Mouse (Mus musculus) hindbrain, embryonic 10.5 days (tissue): ENCODE results near the gene Sfswap. TPM values are rescaled to one million over a fixed set of nuclear protein-coding genes. Genes with fewer than 3 reads are reported as not detected.

Experiments
- DNase-seq: peaks from one replicate; pipeline ENCODE4 v3.0.0-alpha.2; 2017; ENCODE audit warnings: low spot score
- H3K27ac ChIP-seq: fragments of 300-500 bp; sonication (generic); 2 replicates; pipeline ENCODE4 v1.5.1; 2016; ENCODE audit warnings: mild to moderate bottlenecking, moderate library complexity
- H3K27me3 ChIP-seq: fragments of 300-500 bp; sonication (generic); 2 replicates; pipeline ENCODE4 v1.6.1; 2016; ENCODE audit warnings: mild to moderate bottlenecking; ENCODE audit not compliant: poor library complexity, insufficient read depth, severe bottlenecking
- H3K36me3 ChIP-seq: fragments of 300-500 bp; sonication (generic); 2 replicates; pipeline ENCODE4 v1.6.1; 2016; ENCODE audit warnings: mild to moderate bottlenecking, moderate library complexity
- H3K4me1 ChIP-seq: fragments of 300-500 bp; sonication (generic); replicated peaks from 2 replicates; pipeline ENCODE4 v1.6.1; 2016; ENCODE audit warnings: mild to moderate bottlenecking
- H3K4me3 ChIP-seq: fragments of 300-500 bp; sonication (generic); 2 replicates; pipeline ENCODE4 v1.5.1; 2016; ENCODE audit warnings: mild to moderate bottlenecking, moderate library complexity
- H3K9me3 ChIP-seq: fragments of 300-500 bp; sonication (generic); 2 replicates; pipeline ENCODE4 v1.6.1; 2016; ENCODE audit warnings: mild to moderate bottlenecking, moderate library complexity
- WGBS: fragments of 180-500 bp; shearing (Covaris S2); methylation state at CpG from one replicate; pipeline ENCODE4 v1.1.7; 2016; 5-methylcytosine and 5-hydroxymethylcytosine counted together
- polyA plus RNA-seq: library from polyadenylated mRNA; unstranded; fragments of >200 nt; fragmentation: Nextera tagmentation; extraction: Ambion mirVana; gene quantifications from 2 replicates; pipeline ENCODE4 v1.2.1, GENCODE M21; 2016

Gene Sfswap
- polyA plus RNA-seq, 1 experiment from 2014 or later: 46.3 TPM

- Histone ChIP-seq H3K4me1 (no peaks in the 10 kb centered on the region), H3K27me3 (no peaks in the 10 kb centered on the region), H3K27ac (no peak overlapping the region), H3K9me3 (no peaks in the 10 kb centered on the region; the same call in 1 of the 2 replicates), H3K4me3 (no peak overlapping the region), H3K36me3 (peaks cover 90% of the 10 kb centered on the region)
- no peak for DNase-seq
- WGBS: 94% methylated on average over 3 of the region's 3 CpGs
Measured at GRCm38 (mm10) chr5:129535431-129535830, 34.4 kb downstream of the Sfswap start.

- DNase-seq: no peak
- Histone ChIP-seq H3K9me3 (no peaks in the 10 kb centered on the region; the same call in 1 of the 2 replicates), H3K27me3 (no peaks in the 10 kb centered on the region), H3K36me3 (peaks cover 91% of the 10 kb centered on the region), H3K4me1 (no peaks in the 10 kb centered on the region), H3K4me3 (no peak overlapping the region), H3K27ac (no peak overlapping the region)
- WGBS: 93% methylated on average over 4 of the region's 4 CpGs
Measured at GRCm38 (mm10) chr5:129538826-129539225, 37.8 kb downstream of the Sfswap start.

- DNase-seq: peak; percentile 3
- H3K9me3 ChIP-seq: no peaks in the 10 kb centered on the region
- H3K27ac ChIP-seq: no peak overlapping the region
- peaks cover 95% of the 10 kb centered on the region for H3K36me3 ChIP-seq
- H3K4me1 ChIP-seq: no peaks in the 10 kb centered on the region
- H3K4me3 ChIP-seq: no peak overlapping the region
- 86% methylated on average over 3 of the region's 3 CpGs for WGBS
- no peaks in the 10 kb centered on the region for H3K27me3 ChIP-seq
Measured at GRCm38 (mm10) chr5:129542236-129542635, 41.2 kb downstream of the Sfswap start.

- Histone ChIP-seq H3K9me3 (no peaks in the 10 kb centered on the region), H3K27ac (no peak overlapping the region), H3K36me3 (peaks cover 100% of the 10 kb centered on the region), H3K27me3 (no peaks in the 10 kb centered on the region), H3K4me1 (no peaks in the 10 kb centered on the region), H3K4me3 (no peak overlapping the region)
- no peak for DNase-seq
- 91% methylated on average over 9 of the region's 9 CpGs for WGBS
Measured at GRCm38 (mm10) chr5:129545787-129546186, 44.8 kb downstream of the Sfswap start.

- Histone ChIP-seq H3K36me3 (peaks cover 100% of the 10 kb centered on the region), H3K27me3 (no peaks in the 10 kb centered on the region), H3K27ac (no peak overlapping the region), H3K4me1 (no peaks in the 10 kb centered on the region), H3K4me3 (no peak overlapping the region), H3K9me3 (no peaks in the 10 kb centered on the region)
- DNase-seq: no peak
- 94% methylated on average over 12 of the region's 12 CpGs for WGBS
Measured at GRCm38 (mm10) chr5:129549716-129550115, 48.7 kb downstream of the Sfswap start.

GRCm38 (mm10) chr5:129550790-129551189, 49.8 kb downstream of the Sfswap start:
- no peaks in the 10 kb centered on the region for H3K9me3 ChIP-seq
- no peak overlapping the region for H3K4me3 ChIP-seq
- H3K27ac ChIP-seq: no peak overlapping the region
- DNase-seq: no peak
- no peaks in the 10 kb centered on the region for H3K27me3 ChIP-seq
- 98% methylated on average over 6 of the region's 6 CpGs for WGBS
- H3K4me1 ChIP-seq: no peaks in the 10 kb centered on the region
- H3K36me3 ChIP-seq: peaks cover 100% of the 10 kb centered on the region

GRCm38 (mm10) chr5:129551991-129552390, 51.0 kb downstream of the Sfswap start:
- Histone ChIP-seq H3K4me1 (no peaks in the 10 kb centered on the region), H3K4me3 (no peak overlapping the region), H3K9me3 (no peaks in the 10 kb centered on the region), H3K27ac (no peak overlapping the region), H3K27me3 (no peaks in the 10 kb centered on the region), H3K36me3 (peaks cover 99% of the 10 kb centered on the region)
- DNase-seq: no peak
- 92% methylated on average over 2 of the region's 2 CpGs for WGBS

GRCm38 (mm10) chr5:129553642-129554041, 52.6 kb downstream of the Sfswap start:
- Histone ChIP-seq H3K27me3 (no peaks in the 10 kb centered on the region), H3K27ac (no peak overlapping the region), H3K4me1 (no peaks in the 10 kb centered on the region), H3K36me3 (peaks cover 99% of the 10 kb centered on the region), H3K4me3 (no peak overlapping the region), H3K9me3 (no peaks in the 10 kb centered on the region)
- no peak for DNase-seq
- WGBS: 91% methylated on average over 6 of the region's 6 CpGs

GRCm38 (mm10) chr5:129558591-129558990, 57.6 kb downstream of the Sfswap start:
- DNase-seq: no peak
- no peaks in the 10 kb centered on the region for H3K4me1 ChIP-seq
- no peaks in the 10 kb centered on the region for H3K27me3 ChIP-seq
- 92% methylated on average over 5 of the region's 5 CpGs for WGBS
- H3K4me3 ChIP-seq: no peak overlapping the region
- no peak overlapping the region for H3K27ac ChIP-seq
- H3K36me3 ChIP-seq: peaks cover 95% of the 10 kb centered on the region
- H3K9me3 ChIP-seq: no peaks in the 10 kb centered on the region

GRCm38 (mm10) chr5:129559283-129559682, 58.3 kb downstream of the Sfswap start:
- Histone ChIP-seq H3K4me3 (no peak overlapping the region), H3K27ac (no peak overlapping the region), H3K36me3 (peaks cover 95% of the 10 kb centered on the region), H3K9me3 (no peaks in the 10 kb centered on the region), H3K4me1 (no peaks in the 10 kb centered on the region), H3K27me3 (no peaks in the 10 kb centered on the region)
- DNase-seq: no peak
- WGBS: 68% methylated on average over 11 of the region's 11 CpGs

- 94% methylated on average over 8 of the region's 8 CpGs for WGBS
- Histone ChIP-seq H3K27ac (no peak overlapping the region), H3K36me3 (peaks cover 96% of the 10 kb centered on the region), H3K9me3 (no peaks in the 10 kb centered on the region), H3K27me3 (no peaks in the 10 kb centered on the region), H3K4me1 (no peaks in the 10 kb centered on the region), H3K4me3 (no peak overlapping the region)
- DNase-seq: no peak
Measured at GRCm38 (mm10) chr5:129562342-129562741, 61.3 kb downstream of the Sfswap start.

GRCm38 (mm10) chr5:129568596-129568995, 67.6 kb downstream of the Sfswap start:
- no peaks in the 10 kb centered on the region for H3K4me1 ChIP-seq
- no peak for DNase-seq
- WGBS: 96% methylated on average over 4 of the region's 4 CpGs
- H3K9me3 ChIP-seq: no peaks in the 10 kb centered on the region
- H3K36me3 ChIP-seq: peaks cover 93% of the 10 kb centered on the region
- no peaks in the 10 kb centered on the region for H3K27me3 ChIP-seq
- H3K4me3 ChIP-seq: no peak overlapping the region
- no peak overlapping the region for H3K27ac ChIP-seq

GRCm38 (mm10) chr5:129578201-129578600, 77.2 kb downstream of the Sfswap start:
- no peak for DNase-seq
- WGBS: 80% methylated on average over 12 of the region's 12 CpGs
- Histone ChIP-seq H3K27me3 (peaks cover 31% of the 10 kb centered on the region), H3K36me3 (0 out of 2 replicates have a peak, but pooled peaks cover 5% of the 10 kb centered on the region), H3K27ac (no peak overlapping the region), H3K9me3 (no peaks in the 10 kb centered on the region), H3K4me1 (peaks cover 12% of the 10 kb centered on the region; the same call in 1 of the 2 replicates), H3K4me3 (no peak overlapping the region)

GRCm38 (mm10) chr5:129580046-129580445, 79.0 kb downstream of the Sfswap start:
- Histone ChIP-seq H3K4me1 (peaks cover 25% of the 10 kb centered on the region), H3K27ac (no peak overlapping the region), H3K9me3 (no peaks in the 10 kb centered on the region), H3K4me3 (no peak overlapping the region), H3K36me3 (no peaks in the 10 kb centered on the region), H3K27me3 (peaks cover 44% of the 10 kb centered on the region)
- DNase-seq: no peak
- WGBS: 24% methylated on average over 6 of the region's 6 CpGs
